Mouse (Mus musculus): Measurements from ENCODE around the gene Olfr15. TPM values are rescaled to one million over a fixed set of nuclear protein-coding genes. Genes with fewer than 3 reads are reported as not detected.
"Not testable (repeated sequence)": the region's sequence is repeated elsewhere in the genome, so short reads cannot be mapped to it uniquely, and the experiment has no call there.

Gene Olfr15
- not detected in 2 replicates for total RNA-seq (2021)
- long read RNA-seq, result 0 reads

GRCm38 (mm10) chr16:3830588-3831109 is at the start of gene Olfr15:
Gene Olfr15, plus strand, starts transcription at chr16:3830878.
- no peak for DNase-seq

- DNase-seq, result no peak
Observed at GRCm38 (mm10) chr16:3781237-3781636, 49.4 kb upstream of the Olfr15 start.

GRCm38 (mm10) chr16:3788394-3788793 is 42.3 kb upstream of the Olfr15 start:
- DNase-seq, result no peak

- DNase-seq, result no peak
Observed at GRCm38 (mm10) chr16:3808176-3808575, 22.5 kb upstream of the Olfr15 start.

- not testable (repeated sequence) for DNase-seq
Observed at GRCm38 (mm10) chr16:3814667-3815066, 16.0 kb upstream of the Olfr15 start.

GRCm38 (mm10) chr16:3820202-3820601 is 10.5 kb upstream of the Olfr15 start:
- no peak for DNase-seq

- no peak for DNase-seq
Observed at GRCm38 (mm10) chr16:3828021-3828420, 2.7 kb upstream of the Olfr15 start.

GRCm38 (mm10) chr16:3829727-3830126 is 951 bp upstream of the Olfr15 start:
- DNase-seq, result no peak

- DNase-seq, result no peak
Observed at GRCm38 (mm10) chr16:3835461-3835860, 4.8 kb downstream of the Olfr15 start.

- no peak for DNase-seq
Observed at GRCm38 (mm10) chr16:3839157-3839885, 8.6 kb downstream of the Olfr15 start.

GRCm38 (mm10) chr16:3842989-3843388 is 12.3 kb downstream of the Olfr15 start:
- no peak for DNase-seq

- no peak for DNase-seq
Observed at GRCm38 (mm10) chr16:3843796-3844195, 13.1 kb downstream of the Olfr15 start.

- peak; percentile 90 for DNase-seq
Observed at GRCm38 (mm10) chr16:3846711-3847518, 16.2 kb downstream of the Olfr15 start, which contains the start of gene Zfp174. Gene Zfp174, plus strand, starts transcription at chr16:3847268.

- no peak for DNase-seq
Observed at GRCm38 (mm10) chr16:3847871-3848270, 17.2 kb downstream of the Olfr15 start.

GRCm38 (mm10) chr16:3848416-3848815 is 17.7 kb downstream of the Olfr15 start:
- DNase-seq, result no peak

- peak; percentile 63 for DNase-seq
Observed at GRCm38 (mm10) chr16:3851301-3851700, 20.6 kb downstream of the Olfr15 start.

- no peak for DNase-seq
Observed at GRCm38 (mm10) chr16:3852586-3852985, 21.9 kb downstream of the Olfr15 start.

- no peak for DNase-seq
Observed at GRCm38 (mm10) chr16:3854437-3855182, 23.9 kb downstream of the Olfr15 start.

GRCm38 (mm10) chr16:3855776-3856175 is 25.1 kb downstream of the Olfr15 start:
- DNase-seq, result no peak

- no peak for DNase-seq
Observed at GRCm38 (mm10) chr16:3859254-3859653, 28.6 kb downstream of the Olfr15 start.

- DNase-seq, result no peak
Observed at GRCm38 (mm10) chr16:3871815-3872214, 41.1 kb downstream of the Olfr15 start.
